Mouse (Mus musculus): ENCODE measurements around the gene Gm13030. TPM values are rescaled to one million over a fixed set of nuclear protein-coding genes. Genes with fewer than 3 reads are reported as not detected.
"Not testable (repeated sequence)": the region's sequence is repeated elsewhere in the genome, so short reads cannot be mapped to it uniquely, and the experiment has no call there.

Gm13030 gene
- total RNA-seq, 2 experiments from 2014 or later: not detected

DNA sequence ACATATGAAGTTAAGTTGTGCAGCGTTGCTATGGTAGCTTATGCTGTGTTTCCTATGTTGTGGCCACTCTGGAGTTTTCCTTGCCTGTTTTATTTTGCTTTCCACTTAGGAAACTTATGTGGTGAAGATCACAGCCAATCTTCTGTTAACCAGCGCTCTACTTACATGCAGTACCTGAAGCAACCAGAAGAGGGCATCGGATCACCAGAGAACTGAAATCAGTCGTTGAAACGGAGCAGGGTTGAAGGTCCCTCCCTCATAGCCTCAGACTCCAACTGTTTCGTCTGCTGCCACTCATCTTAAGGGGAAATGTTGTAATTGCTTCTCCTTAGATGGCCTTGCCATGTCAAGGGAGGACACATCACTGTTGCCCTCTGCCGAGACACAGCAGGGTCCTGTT, 7.4 kb downstream of the Gm13030 start:
- peak; percentile 46 to 69 for DNase-seq (ENCODE audit: low spot score in 2 of 2)

DNA sequence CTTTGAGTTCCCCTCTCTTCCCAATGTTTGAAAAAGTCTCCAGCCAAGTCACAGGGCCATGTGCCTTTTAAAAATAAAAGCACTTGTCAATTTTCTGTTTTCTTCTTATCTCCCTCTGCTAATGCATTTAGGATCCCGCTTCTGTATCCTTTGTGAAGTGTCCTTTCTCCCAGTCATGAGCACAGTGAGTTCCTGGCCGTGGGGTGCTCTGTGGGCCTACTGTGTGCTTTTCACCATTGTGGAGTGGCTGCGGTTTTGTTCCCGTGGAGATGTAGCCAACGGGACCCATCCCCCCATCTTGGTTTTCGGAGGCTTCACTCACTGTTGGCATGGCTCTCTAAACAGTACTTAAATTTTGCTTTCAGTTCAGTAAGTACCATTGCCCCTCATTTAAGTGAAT, 7.8 kb downstream of the Gm13030 start:
- no peak for DNase-seq (ENCODE audit: low spot score in 2 of 2)

DNA sequence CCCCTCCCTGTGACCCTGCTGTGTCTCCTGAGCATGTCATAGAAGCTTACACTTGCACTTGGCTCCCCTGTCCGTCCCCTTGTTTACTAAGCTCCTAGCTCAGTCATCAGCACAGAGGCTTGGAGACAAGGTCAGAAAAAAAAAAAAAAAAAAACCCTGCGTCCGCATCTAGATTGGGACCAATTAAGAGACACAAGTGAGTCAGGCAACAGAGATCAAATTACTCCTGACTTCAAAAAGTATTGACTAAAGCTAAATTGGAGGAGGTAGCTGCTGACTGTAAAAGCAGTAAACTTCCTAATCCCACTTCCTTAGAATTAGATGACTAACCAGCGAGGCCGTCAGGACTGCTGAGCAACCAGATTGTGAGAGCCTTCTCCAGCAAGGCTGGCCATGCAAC, 8.7 kb downstream of the Gm13030 start:
- DNase-seq (ENCODE audit: low spot score in 2 of 2): no peak

DNA sequence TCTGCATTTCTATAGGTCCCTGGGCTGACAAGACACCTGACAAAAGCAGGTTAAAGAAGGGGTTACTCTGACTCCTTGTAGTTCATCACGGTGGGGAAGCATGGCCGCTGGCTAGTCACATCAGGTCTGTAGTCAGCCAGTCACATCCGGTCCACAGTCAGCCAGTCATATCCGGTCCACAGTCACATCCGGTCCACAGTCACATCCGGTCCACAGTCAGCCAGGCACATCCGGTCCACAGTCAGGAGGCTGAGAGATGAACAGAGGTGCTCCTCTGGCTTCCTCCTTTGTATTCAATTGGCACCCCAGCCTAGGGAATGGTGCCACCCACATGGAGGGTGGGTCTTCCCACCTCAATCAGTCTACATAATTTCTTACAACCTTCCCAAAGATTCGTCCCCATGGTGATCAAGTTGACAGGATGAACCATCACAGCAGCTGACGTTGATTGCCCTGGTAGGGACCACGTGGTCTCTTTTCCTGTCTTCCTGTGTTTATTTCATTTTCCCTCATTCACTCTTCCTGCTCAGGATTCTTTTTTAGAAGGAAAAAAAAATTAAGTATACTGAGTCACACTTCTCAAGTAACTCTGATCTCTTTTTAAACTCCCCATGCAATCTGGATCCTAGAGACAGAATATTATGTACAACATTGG, 10.3 kb downstream of the Gm13030 start, which contains the start of gene Pla2g5:
Gene Pla2g5 (minus strand): TSS at position 139 of the 655 bp plus-strand sequence.
- no peak for DNase-seq (ENCODE audit: low spot score in 2 of 2)

DNA sequence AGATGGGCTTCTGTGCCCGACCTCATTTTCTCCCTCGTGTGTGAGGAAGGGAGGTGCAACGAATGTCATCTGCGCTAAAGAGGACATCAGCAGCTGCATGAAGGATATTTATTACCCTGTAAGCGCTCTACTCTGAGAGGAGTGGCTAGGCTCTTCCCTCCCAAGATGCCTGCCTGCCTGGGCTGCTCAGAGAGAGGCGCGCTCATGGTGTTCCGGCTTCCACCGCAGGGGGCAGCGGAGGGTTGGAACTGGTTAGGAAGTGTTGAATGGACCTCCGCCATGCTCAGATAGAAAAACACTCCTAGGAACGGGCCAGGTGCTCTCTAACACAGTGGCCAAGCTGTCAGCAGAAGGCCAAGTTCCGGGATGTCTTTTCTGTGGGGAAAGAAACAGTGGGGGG, 14.0 kb downstream of the Gm13030 start:
- peak in 1 of 2 experiments; percentile 65 for DNase-seq (ENCODE audit: low spot score in 2 of 2)

DNA sequence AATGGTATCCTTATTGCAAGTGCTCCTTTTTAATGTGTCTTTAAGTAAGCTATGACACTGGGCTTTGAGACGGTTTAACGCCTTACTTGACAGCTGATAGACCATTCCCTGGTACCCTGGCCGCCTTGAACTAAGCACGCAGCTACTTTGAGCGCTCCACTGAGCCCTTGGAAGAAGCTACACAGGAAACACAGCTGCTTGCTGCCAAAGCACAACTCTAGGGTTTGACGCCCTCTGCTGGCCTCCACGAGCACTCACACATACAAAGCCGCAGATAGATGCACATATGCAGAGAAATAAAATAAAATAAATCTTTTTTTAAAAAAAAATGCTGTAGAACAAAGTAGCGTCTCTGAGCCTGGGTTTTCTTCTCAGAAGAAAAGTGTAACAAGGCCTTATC, 14.5 kb downstream of the Gm13030 start:
- DNase-seq (ENCODE audit: low spot score in 2 of 2): no peak

DNA sequence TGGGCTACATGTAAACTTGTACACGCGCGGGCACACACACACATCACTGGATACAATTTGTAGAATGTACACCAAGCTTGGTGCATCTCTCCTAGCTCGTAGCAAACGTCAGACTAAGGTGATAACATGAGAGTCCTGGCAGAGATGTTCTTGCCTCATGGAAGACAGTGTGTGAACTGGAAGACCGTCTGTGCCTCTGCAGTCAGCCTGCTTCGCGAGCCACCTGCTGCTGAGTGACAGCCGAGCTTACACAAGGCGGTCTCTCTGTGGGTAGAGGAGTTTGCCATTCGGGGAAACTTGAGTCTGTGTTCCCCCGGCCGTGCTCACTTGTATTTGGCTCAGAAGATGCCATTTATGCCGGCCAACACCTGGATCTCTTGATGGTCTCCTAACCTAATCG, 15.3 kb downstream of the Gm13030 start:
- no peak for DNase-seq (ENCODE audit: low spot score in 2 of 2)

DNA sequence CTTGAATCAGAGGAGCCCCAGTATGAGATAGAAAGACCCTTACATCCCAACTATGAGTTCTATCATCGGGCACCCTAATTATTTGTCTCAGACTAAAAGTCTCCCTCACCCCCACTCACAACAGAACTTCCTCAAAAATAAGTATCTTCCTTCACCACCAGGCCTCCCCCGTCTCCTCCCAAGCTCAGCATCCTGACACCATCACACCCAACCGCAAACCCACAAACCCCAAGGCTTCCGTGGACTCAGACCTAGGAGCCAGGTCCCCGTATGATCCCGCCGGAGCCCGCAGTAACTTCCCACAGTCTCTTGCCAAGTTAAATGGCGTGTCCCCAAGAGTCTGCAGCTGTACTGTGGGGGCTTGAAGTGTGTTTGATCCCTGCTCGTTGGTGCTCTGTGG, 16.2 kb downstream of the Gm13030 start:
- no peak for DNase-seq (ENCODE audit: low spot score in 2 of 2)

DNA sequence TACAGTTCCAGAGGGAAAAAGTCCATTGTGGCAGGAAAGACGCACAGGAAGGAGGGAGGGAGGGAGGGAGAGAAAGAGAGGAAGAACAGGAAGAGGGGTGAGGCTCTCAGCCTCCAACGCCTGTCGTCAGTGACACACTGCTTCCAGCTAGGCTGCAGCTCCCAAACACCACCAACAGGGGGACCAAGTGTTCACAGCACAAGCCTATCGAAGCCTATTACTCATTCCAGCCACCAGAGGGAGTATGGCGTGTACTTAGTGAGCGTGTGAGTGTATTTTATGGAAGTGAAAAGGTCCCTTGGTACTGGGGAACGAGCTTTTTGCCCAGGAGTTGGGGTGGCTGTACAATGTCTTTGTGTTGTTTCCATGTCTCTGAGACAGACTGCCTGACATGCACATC, 17.3 kb downstream of the Gm13030 start:
- peak in 1 of 2 experiments; percentile 62 for DNase-seq (ENCODE audit: low spot score in 2 of 2)

DNA sequence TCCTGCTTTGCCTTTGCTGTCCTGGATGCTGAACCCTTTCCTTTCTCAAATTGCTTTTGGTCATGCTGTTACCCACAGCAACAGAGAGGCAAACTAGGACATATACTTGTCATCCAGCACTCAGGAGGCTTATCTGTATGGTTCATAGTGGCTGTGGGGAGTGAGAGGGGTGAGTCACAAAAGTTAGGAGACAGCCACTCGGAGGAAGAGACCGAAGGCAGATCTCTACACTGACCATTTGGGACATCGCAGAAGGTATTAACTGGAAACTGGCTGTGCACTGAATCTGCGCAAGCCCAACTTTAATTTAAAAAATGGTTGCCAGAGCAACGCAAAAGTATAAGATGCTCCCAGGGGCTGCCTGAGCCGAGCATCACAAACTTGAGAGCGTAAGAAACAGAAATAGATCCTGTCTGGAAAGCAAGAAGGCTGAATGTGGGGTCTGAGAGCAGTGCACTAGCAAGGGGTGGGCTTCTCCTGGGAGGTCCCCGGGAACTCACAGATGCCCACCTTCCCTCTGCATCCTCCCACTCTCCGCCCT, 18.6 kb downstream of the Gm13030 start:
- no peak for DNase-seq (ENCODE audit: low spot score in 2 of 2)

DNA sequence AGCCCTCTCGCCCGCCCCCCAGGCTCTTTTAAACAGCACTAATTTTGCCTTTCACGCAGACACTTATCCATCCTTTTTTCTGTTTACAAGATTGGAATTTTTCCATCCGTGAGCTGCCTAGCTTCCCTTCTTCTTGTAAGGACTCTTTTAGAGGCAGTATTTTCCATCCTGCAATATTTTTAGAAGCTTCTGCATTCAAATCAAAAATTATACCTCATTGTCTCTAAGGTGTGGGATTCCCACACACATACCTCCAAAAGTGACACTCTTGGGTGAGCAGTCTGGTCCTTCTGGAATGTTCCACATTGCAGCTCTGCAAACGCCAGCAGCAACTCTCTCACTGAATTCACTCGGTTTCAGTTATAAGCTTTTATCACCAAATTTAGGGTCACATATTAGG, 20.8 kb downstream of the Gm13030 start:
- DNase-seq (ENCODE audit: low spot score in 2 of 2): no peak

DNA sequence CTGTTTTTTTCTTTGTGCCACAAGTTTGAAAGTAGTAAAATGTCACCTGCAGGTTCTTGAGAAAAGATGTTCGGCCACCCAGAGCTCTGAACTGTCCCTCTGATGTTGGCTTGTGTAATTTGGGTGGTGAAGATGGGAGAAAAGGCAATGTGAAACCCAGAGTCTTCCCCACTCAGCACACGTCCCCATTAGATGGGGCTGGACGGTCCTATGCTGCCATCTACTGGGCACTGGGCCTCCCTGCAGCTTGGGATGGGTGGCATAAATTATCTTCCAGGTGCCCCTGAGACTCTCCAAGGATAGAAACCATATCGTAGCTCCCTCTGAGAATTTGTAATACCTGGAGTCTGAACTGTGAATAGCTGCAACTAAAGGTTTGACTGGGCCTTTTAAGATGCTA, 22.3 kb downstream of the Gm13030 start:
- DNase-seq (ENCODE audit: low spot score in 2 of 2): peak; percentile 52 to 65

DNA sequence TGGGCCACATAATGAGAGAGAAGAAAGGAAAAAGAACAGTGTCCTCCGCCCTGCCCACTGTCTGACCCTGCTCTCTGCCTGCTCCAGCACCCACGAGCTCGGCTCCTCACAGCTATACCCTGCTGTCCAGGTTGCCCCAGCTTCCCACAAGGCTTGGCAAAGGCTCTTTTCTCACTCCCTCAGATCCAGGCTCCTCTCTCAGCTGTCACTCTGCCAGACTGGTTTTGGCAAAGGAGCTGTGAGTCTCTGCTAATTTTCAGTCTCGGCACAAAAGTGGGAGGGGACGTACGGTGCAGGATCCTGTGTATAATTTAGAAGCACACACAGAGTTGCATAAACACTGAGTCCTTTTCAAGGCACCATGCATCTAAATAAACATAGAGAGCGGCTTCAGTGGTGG, 32.4 kb downstream of the Gm13030 start:
- DNase-seq (ENCODE audit: low spot score in 2 of 2): no peak

DNA sequence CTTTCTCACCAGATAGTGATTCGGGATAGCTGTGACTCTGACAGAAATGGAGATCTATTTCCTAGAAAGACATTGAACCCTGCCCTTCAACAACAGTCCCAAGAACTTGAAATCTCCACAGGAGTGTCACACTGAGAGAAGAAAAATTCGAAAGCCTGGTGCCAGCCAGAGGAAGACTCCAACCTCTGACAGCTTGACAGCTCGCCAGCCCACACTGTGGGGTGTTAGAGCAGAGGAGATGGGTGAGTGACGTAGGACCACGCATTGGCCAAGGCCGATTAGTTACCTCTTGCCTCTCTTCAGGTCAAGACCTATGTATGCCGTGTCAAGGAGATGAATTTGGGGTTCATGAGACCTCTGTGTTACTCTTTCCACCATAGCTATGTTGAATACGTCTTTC, 33.0 kb downstream of the Gm13030 start:
- no peak for DNase-seq (ENCODE audit: low spot score in 2 of 2)

DNA sequence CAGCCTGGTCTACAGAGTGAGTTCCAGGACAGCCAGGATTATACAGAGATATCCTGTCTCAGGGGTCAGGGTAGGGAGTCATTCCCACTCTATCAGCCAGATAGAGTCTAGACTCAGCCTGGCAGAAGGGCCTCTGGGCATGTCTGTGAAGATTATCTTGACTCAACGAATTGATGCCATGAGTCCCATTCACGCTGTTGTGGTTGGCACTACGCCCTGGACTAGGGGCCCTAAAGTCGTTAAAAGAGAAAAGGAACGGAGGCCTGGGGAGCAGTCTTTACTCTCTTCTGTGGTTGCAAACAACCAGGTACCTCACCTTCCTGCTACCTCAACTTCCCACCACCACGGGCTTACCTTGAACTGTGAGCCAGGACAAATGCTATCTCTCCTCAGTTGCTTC, 34.0 kb downstream of the Gm13030 start:
- no peak for DNase-seq (ENCODE audit: low spot score in 2 of 2)

DNA sequence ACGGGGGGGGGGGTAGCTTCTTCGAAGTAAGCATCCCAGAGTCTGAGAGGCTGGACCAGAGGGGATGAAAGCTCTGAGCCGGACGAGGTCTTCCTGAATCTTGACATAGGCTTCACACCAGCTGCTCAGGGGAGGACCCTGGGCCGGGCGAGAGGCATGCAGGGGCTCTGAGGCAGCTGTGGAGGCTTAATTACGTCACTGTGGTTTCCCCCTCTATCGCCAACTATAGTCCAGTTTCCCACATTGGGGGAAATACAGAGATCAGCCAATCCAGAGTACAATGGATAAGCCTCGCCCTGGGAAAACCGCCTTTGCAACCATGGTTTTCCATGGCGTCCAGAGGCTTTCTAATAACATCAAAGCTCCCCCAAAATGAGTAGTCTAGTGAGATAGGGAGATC, 46.6 kb downstream of the Gm13030 start:
- DNase-seq (ENCODE audit: low spot score in 2 of 2): no peak

DNA sequence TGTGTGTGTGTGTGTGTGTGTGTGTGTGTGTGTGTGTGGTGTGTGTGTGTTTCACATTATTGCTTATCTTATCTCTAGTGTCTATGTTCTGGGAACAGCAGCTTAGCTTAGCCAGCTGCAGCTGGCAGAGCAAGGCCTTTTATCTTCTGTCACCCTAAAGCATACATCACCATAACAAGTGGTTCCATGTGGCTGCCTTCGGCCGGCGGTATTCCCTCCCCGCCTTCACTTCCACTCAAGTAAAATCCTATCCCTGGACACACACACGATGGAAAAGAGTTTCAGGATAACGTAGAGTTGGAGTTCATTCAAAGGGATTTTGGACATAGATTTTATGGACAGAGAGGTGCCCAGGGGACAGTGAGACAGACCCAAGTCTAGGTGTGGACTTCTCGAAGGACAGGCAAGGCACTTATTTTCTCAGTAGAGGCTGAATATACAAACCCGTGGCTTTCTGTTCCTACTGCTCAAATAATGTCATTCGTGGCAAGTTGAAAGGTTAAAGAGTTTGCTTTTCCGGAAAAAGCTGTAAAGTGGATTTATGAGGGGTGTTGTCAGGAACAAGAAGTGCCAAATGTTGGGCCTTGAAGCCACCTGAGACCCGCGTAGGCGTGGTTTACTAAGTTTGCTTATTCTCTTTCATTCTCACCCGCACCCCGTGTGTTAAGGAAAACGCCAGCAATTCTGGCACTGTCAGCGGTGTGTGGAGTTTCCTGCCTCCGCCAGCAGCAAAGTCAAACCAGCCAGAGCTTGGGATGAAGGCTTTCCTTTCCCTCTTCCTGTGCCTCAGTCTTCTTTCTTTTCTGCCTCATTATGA, 47.8 kb downstream of the Gm13030 start:
- no peak for DNase-seq (ENCODE audit: low spot score in 2 of 2)

DNA sequence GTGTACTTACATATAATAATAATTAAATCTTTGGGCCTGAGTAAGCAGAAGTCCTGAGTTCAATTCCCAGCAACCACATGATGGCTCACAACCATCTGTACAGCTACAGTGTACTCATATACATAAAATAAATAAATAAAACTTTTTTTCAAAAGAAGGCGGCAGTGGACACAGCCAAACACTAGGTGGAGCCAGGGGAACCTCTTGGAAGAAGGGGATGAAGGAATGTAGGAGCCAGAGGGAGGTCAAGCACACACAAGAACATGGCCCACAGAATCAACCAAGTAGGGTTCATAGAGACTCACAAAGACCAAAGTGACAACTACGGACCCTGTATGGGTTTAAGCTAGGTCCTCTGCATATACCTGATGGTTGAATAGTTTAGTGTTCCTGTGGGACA, 49.1 kb downstream of the Gm13030 start:
- DNase-seq (ENCODE audit: low spot score in 2 of 2): no peak

DNA sequence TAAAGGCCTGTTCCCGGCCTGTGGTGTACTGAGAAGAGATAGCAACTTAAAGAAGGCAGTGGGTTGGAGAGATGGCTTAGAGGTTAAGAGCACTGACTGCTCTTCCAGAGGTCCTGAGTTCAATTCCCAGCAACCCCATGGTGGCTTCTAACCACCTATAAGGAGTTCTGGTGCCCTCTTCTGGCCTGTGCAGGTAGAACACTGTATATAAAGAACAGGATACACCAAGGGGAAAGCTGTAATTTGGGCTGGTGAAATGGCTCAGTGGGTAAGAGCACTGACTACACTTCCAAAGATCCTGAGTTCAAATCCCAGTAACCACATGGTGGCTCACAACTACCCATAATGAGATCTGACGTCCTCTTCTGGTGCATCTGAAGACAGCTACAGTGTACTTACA, 49.6 kb downstream of the Gm13030 start:
- not testable (repeated sequence) for DNase-seq (ENCODE audit: low spot score in 2 of 2)

DNA sequence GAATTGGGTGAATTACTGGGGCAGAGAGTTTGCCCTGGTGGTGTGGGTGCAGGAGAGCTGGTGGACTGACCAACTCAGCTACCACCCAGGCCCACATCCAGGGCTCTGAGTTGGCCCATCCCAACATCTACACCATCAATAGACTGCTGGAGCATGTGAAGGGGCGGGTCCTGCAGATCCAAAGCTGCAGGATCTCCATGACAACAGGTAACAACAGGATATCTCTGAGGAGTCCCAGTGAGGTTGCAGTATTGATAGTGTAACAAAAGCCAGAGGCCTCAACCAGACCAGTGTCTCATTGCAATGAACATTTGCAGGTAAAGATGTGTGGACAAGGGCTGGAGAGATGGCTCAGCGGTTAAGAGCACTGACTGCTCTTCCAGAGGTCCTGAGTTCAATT, 52.7 kb downstream of the Gm13030 start:
- DNase-seq (ENCODE audit: low spot score in 2 of 2): no peak
